Mouse (Mus musculus): ENCODE data around the gene Abhd10. TPM values are rescaled to one million over a fixed set of nuclear protein-coding genes. Genes with fewer than 3 reads are reported as not detected.

Abhd10 gene
- polyA plus RNA-seq, 1 experiment: 9.2 TPM

- no peak overlapping the region for H3K27ac ChIP-seq (ENCODE audit: insufficient read depth, low read depth, low read length)
- H3K36me3 ChIP-seq (ENCODE audit: control insufficient read depth, insufficient read depth, low read length): no peaks in the 10 kb centered on the region
- WGBS: 79% methylated on average over 9 of the region's 9 CpGs
- DNase-seq: no peak
- TF ChIP-seq CTCF (conservative IDR thresholded peaks at IDR 0.05; ENCODE audit: insufficient read depth, insufficient read length, low read depth, low read length) (no peak), POLR2A (IDR thresholded peaks at IDR 0.05; ENCODE audit: low read depth, low read length) (no peak)
- no peaks in the 10 kb centered on the region for H3K4me1 ChIP-seq (ENCODE audit: control insufficient read depth, insufficient read depth, low read length)
- H3K27me3 ChIP-seq (replicated peaks; ENCODE audit: control insufficient read depth, insufficient read depth, low read length): no peaks in the 10 kb centered on the region; the same call in 1 of the 2 replicates
- H3K4me3 ChIP-seq (ENCODE audit: insufficient read depth, low read depth, low read length): no peak overlapping the region
These were observed 47.2 kb downstream of the Abhd10 start for GRCm38 (mm10) chr16:45695445-45696160.

- H3K4me3 ChIP-seq (ENCODE audit: insufficient read depth, low read depth, low read length): no peak within 1 kb of the TSS
- no peaks in the 10 kb centered on the region; the same call in 1 of the 2 replicates for H3K27me3 ChIP-seq (replicated peaks; ENCODE audit: control insufficient read depth, insufficient read depth, low read length)
- no peak within 1 kb of the TSS for H3K27ac ChIP-seq (ENCODE audit: insufficient read depth, low read depth, low read length)
- H3K4me1 ChIP-seq (ENCODE audit: control insufficient read depth, insufficient read depth, low read length): no peaks in the 10 kb centered on the region
- TF ChIP-seq CTCF (conservative IDR thresholded peaks at IDR 0.05; ENCODE audit: insufficient read depth, insufficient read length, low read depth, low read length): no peak
- no peak for TF ChIP-seq POLR2A (IDR thresholded peaks at IDR 0.05; ENCODE audit: low read depth, low read length)
- no peaks in the 10 kb centered on the region for H3K36me3 ChIP-seq (ENCODE audit: control insufficient read depth, insufficient read depth, low read length)
- no peak for DNase-seq
- 60% methylated on average over 10 of the region's 10 CpGs for WGBS
These were observed 49.2 kb downstream of the Abhd10 start, which contains the start of gene Tmprss7 for GRCm38 (mm10) chr16:45693558-45693957. Gene Tmprss7, minus strand, starts transcription at chr16:45693658.

GRCm38 (mm10) chr16:45692851-45693250, 49.9 kb downstream of the Abhd10 start:
- TF ChIP-seq POLR2A (IDR thresholded peaks at IDR 0.05; ENCODE audit: low read depth, low read length) (no peak), CTCF (conservative IDR thresholded peaks at IDR 0.05; ENCODE audit: insufficient read depth, insufficient read length, low read depth, low read length) (no peak)
- H3K36me3 ChIP-seq (ENCODE audit: control insufficient read depth, insufficient read depth, low read length): no peaks in the 10 kb centered on the region
- H3K4me1 ChIP-seq (ENCODE audit: control insufficient read depth, insufficient read depth, low read length): no peaks in the 10 kb centered on the region
- 75% methylated on average over 3 of the region's 3 CpGs for WGBS
- no peak overlapping the region for H3K4me3 ChIP-seq (ENCODE audit: insufficient read depth, low read depth, low read length)
- DNase-seq: no peak
- H3K27ac ChIP-seq (ENCODE audit: insufficient read depth, low read depth, low read length): no peak overlapping the region
- no peaks in the 10 kb centered on the region; the same call in 1 of the 2 replicates for H3K27me3 ChIP-seq (replicated peaks; ENCODE audit: control insufficient read depth, insufficient read depth, low read length)

GRCm38 (mm10) chr16:45690178-45690577, 52.6 kb downstream of the Abhd10 start:
- no peak overlapping the region for H3K4me3 ChIP-seq (ENCODE audit: insufficient read depth, low read depth, low read length)
- H3K4me1 ChIP-seq (ENCODE audit: control insufficient read depth, insufficient read depth, low read length): no peaks in the 10 kb centered on the region
- TF ChIP-seq POLR2A (IDR thresholded peaks at IDR 0.05; ENCODE audit: low read depth, low read length) (no peak), CTCF (conservative IDR thresholded peaks at IDR 0.05; ENCODE audit: insufficient read depth, insufficient read length, low read depth, low read length) (no peak)
- no peak overlapping the region for H3K27ac ChIP-seq (ENCODE audit: insufficient read depth, low read depth, low read length)
- WGBS: 31% methylated on average over 4 of the region's 4 CpGs
- DNase-seq: no peak
- H3K27me3 ChIP-seq (replicated peaks; ENCODE audit: control insufficient read depth, insufficient read depth, low read length): no peaks in the 10 kb centered on the region
- no peaks in the 10 kb centered on the region for H3K36me3 ChIP-seq (ENCODE audit: control insufficient read depth, insufficient read depth, low read length)

- no peaks in the 10 kb centered on the region for H3K4me1 ChIP-seq (ENCODE audit: control insufficient read depth, insufficient read depth, low read length)
- WGBS: 80% methylated on average over 3 of the region's 3 CpGs
- no peak overlapping the region for H3K4me3 ChIP-seq (ENCODE audit: insufficient read depth, low read depth, low read length)
- DNase-seq: no peak
- no peak overlapping the region for H3K27ac ChIP-seq (ENCODE audit: insufficient read depth, low read depth, low read length)
- H3K27me3 ChIP-seq (replicated peaks; ENCODE audit: control insufficient read depth, insufficient read depth, low read length): no peaks in the 10 kb centered on the region
- TF ChIP-seq CTCF (conservative IDR thresholded peaks at IDR 0.05; ENCODE audit: insufficient read depth, insufficient read length, low read depth, low read length): no peak
- no peak for TF ChIP-seq POLR2A (IDR thresholded peaks at IDR 0.05; ENCODE audit: low read depth, low read length)
- no peaks in the 10 kb centered on the region for H3K36me3 ChIP-seq (ENCODE audit: control insufficient read depth, insufficient read depth, low read length)
These were observed 55.9 kb downstream of the Abhd10 start for GRCm38 (mm10) chr16:45686833-45687232.

GRCm38 (mm10) chr16:45685295-45685694, 57.5 kb downstream of the Abhd10 start:
- 78% methylated on average over 3 of the region's 3 CpGs for WGBS
- Histone ChIP-seq H3K4me3 (ENCODE audit: insufficient read depth, low read depth, low read length) (no peak overlapping the region), H3K4me1 (ENCODE audit: control insufficient read depth, insufficient read depth, low read length) (no peaks in the 10 kb centered on the region), H3K27ac (ENCODE audit: insufficient read depth, low read depth, low read length) (no peak overlapping the region), H3K36me3 (ENCODE audit: control insufficient read depth, insufficient read depth, low read length) (no peaks in the 10 kb centered on the region), H3K27me3 (replicated peaks; ENCODE audit: control insufficient read depth, insufficient read depth, low read length) (no peaks in the 10 kb centered on the region)
- TF ChIP-seq POLR2A (IDR thresholded peaks at IDR 0.05; ENCODE audit: low read depth, low read length) (no peak), CTCF (conservative IDR thresholded peaks at IDR 0.05; ENCODE audit: insufficient read depth, insufficient read length, low read depth, low read length) (no peak)
- DNase-seq: no peak

GRCm38 (mm10) chr16:45684815-45685214, 57.9 kb downstream of the Abhd10 start:
- WGBS: 14% methylated on average over 8 of the region's 8 CpGs
- no peak for TF ChIP-seq POLR2A (IDR thresholded peaks at IDR 0.05; ENCODE audit: low read depth, low read length)
- TF ChIP-seq CTCF (conservative IDR thresholded peaks at IDR 0.05; ENCODE audit: insufficient read depth, insufficient read length, low read depth, low read length): peak; percentile 81
- peak; percentile 69 for DNase-seq
- Histone ChIP-seq H3K27ac (ENCODE audit: insufficient read depth, low read depth, low read length) (no peak overlapping the region), H3K36me3 (ENCODE audit: control insufficient read depth, insufficient read depth, low read length) (no peaks in the 10 kb centered on the region), H3K4me1 (ENCODE audit: control insufficient read depth, insufficient read depth, low read length) (no peaks in the 10 kb centered on the region), H3K27me3 (replicated peaks; ENCODE audit: control insufficient read depth, insufficient read depth, low read length) (no peaks in the 10 kb centered on the region), H3K4me3 (ENCODE audit: insufficient read depth, low read depth, low read length) (no peak overlapping the region)

Other genes with a start within 250 kb of the Abhd10 start
- gene Gm609, start 250.0 kb downstream of the Abhd10 start, polyA plus RNA-seq (2012; rRNA removed): 0.05 TPM in 1 of 2 replicates, not detected in the other
- not detected in 2 replicates for gene Gm17783, start 210.9 kb downstream of the Abhd10 start, polyA plus RNA-seq (2012; rRNA removed)
- gene Slc9c1, start 207.6 kb downstream of the Abhd10 start, polyA plus RNA-seq (2012; rRNA removed): not detected in 2 replicates
- gene Gcsam, start 132.6 kb downstream of the Abhd10 start, polyA plus RNA-seq (2012; rRNA removed): 0.11 and 0.44 TPM in 2 replicates
- 0.05 and 0.07 TPM in 2 replicates for gene BC016579, start 88.9 kb downstream of the Abhd10 start, polyA plus RNA-seq (2012; rRNA removed)
- 0.05 TPM in 1 of 2 replicates, not detected in the other for gene Tmprss7, start 49.3 kb downstream of the Abhd10 start, polyA plus RNA-seq (2012; rRNA removed)
- gene Tagln3, start 18.3 kb downstream of the Abhd10 start, polyA plus RNA-seq (2012; rRNA removed): 0.77 and 1.3 TPM in 2 replicates
- 55.4 and 73.5 TPM in 2 replicates for gene Phldb2, start 210.6 kb upstream of the Abhd10 start, polyA plus RNA-seq (2012; rRNA removed)